Mouse (Mus musculus) erythroblast, embryonic 14.5 days (primary cell): ENCODE measurements around the gene Fcrla.

Experiments
- GATA1 ChIP-seq: IDR thresholded peaks from 2 replicates; pipeline ENCODE4 v1.6.1; 2012; ENCODE audit warnings: low read length, inconsistent platforms, mixed read lengths
- TAL1 ChIP-seq: IDR thresholded peaks from 3 replicates; pipeline ENCODE4 v1.6.1; 2012; ENCODE audit warnings: low read length, inconsistent platforms, mixed read lengths

GRCm38 (mm10) chr1:170886044-170886458 lies 41.3 kb downstream of the Fcrla start:
- TF ChIP-seq GATA1: no peak
- TF ChIP-seq TAL1: no peak
